Mouse (Mus musculus) CD4-positive naive resting alpha-beta T cell, adult 57 days (primary cell): ENCODE measurements around the gene Neil1. TPM values are rescaled to one million over a fixed set of nuclear protein-coding genes. Genes with fewer than 3 reads are reported as not detected.

ENCODE experiments used
- total RNA-seq: library from RNA; stranded (reverse); gene quantifications from one replicate; pipeline ENCODE4 v1.2.4, GENCODE M21; 2023

The Neil1 gene
- total RNA-seq: 34.4 TPM

GRCm38 (mm10) chr9:57148144-57148878 is at the start of gene Neil1:
Gene Neil1 (minus strand): TSS chr9:57148305.

GRCm38 (mm10) chr9:57158013-57158470 is 9.9 kb upstream of the Neil1 start, which contains the start of gene Commd4:
Gene Commd4 (minus strand): TSS chr9:57158331.

GRCm38 (mm10) chr9:57130577-57131433 is 17.3 kb downstream of the Neil1 start, which contains the start of gene Man2c1:
Gene Man2c1 (plus strand): TSS chr9:57130690.

Other genes starting within 250 kb of the Neil1 start
- gene Snx33, start 219.9 kb downstream of the Neil1 start, total RNA-seq: 14.1 TPM
- gene Imp3, start 210.8 kb downstream of the Neil1 start, total RNA-seq: 88.9 TPM
- gene Snupn, start 197.4 kb downstream of the Neil1 start, total RNA-seq: 8.1 TPM
- gene Ptpn9, start 153.4 kb downstream of the Neil1 start, total RNA-seq: 14.0 TPM
- 111 TPM for gene Sin3a, start 76.3 kb downstream of the Neil1 start, total RNA-seq
- 189 TPM for gene Man2c1, start 17.6 kb downstream of the Neil1 start, total RNA-seq
- 96.9 TPM for gene Commd4, start 10.0 kb upstream of the Neil1 start, total RNA-seq
- gene Trcg1, start 88.3 kb upstream of the Neil1 start, total RNA-seq: not detected
- 97.8 TPM for gene 1700017B05Rik, start 114.3 kb upstream of the Neil1 start, total RNA-seq